Mouse (Mus musculus) cortical plate, adult 2 months (tissue): Measurements from ENCODE around the gene Crtac1.

ENCODE experiments used
- CTCF ChIP-seq: fragments of 200-500 bp; IDR thresholded peaks from 2 replicates; pipeline ENCODE4 v1.5.1; 2011; ENCODE audit warnings: mild to moderate bottlenecking, control low read depth, low read length; ENCODE audit not compliant: insufficient read depth; ENCODE audit errors: extremely low read depth
- POLR2A ChIP-seq: fragments of 200-500 bp; IDR thresholded peaks from 2 replicates; pipeline ENCODE4 v1.6.1; 2011; ENCODE audit warnings: mild to moderate bottlenecking, low read length, control low read depth; ENCODE audit not compliant: insufficient read depth; ENCODE audit errors: extremely low read depth

DNA sequence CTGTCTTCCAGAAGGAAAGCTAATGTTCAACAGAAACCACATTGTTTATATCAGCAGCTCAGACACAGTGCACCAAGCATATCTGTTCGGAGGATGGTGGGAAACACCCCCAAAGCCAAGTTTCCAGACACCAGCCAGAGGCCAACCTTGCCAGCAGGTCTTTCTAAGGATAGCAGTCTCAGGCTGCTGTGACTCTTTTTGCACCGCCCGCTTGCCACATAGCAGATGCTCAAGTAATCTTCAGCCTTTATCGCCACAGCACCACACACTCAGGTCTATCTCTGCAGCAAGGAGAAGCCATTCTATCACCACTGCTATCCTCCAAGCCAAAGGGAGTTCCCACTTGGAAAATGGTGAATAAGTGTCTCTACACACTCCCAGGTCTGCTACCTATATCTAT lies 68.0 kb downstream of the Crtac1 start:
- no peak for TF ChIP-seq CTCF
- no peak for TF ChIP-seq POLR2A
